Comparison of ENCODE assay signal across 16 mouse cellular contexts in the genomic region with DNA sequence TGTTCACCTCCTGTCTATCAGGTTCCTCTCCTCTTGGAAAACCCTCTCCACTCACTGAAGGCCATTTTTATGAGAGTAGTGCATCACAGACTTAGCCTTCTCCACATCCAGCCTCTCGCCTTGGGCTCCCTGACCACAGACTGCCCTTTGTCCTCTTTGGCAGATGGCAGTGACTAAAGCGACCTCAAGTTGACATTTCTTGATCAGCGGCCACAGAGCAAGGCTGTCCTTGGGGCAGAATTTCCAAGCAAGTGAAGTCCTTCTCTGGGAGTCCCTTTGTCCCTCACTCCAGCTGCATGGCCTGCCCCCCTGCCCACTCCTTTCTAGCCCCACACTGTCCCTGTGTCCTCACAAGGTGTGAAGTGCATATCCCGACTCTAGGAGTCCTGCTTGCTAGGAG. TPM values are rescaled to one million over a fixed set of nuclear protein-coding genes. Genes with fewer than 3 reads are reported as not detected.
A peak's percentile ranks its signal among the peaks of the same experiment; 100 is the strongest.
DNase-seq lines count a peak whose midpoint lies in the region; ATAC-seq lines count a peak whose summit lies in the region.
"Had no signal": no experiment of that assay in that cellular context is flagged by ENCODE, and none has a peak within 500 bp of the region (broad histone marks: within the 10 kb centered on the region; RNA-seq: fewer than 3 reads in every experiment).

No protein-coding gene starts in this region.

- H3K27ac ChIP-seq in kidney, embryonic 15.5 days, result no peak overlapping the region; the same call in 1 of the 2 replicates
- peak overlapping the region; percentile 12; the same call in 1 of the 2 replicates for H3K27ac ChIP-seq in stomach, embryonic 16.5 days (ENCODE audit: low read length)
- H3K27ac ChIP-seq: embryonic facial prominence, embryonic 13.5 days; limb, embryonic 15.5 days had no signal

- no peaks in the 10 kb centered on the region for H3K27me3 ChIP-seq in kidney, embryonic 15.5 days
- H3K27me3 ChIP-seq in stomach, embryonic 16.5 days (ENCODE audit: control insufficient read depth, insufficient read depth, low read length), result no peaks in the 10 kb centered on the region

- no peaks in the 10 kb centered on the region for H3K36me3 ChIP-seq in kidney, embryonic 15.5 days
- H3K36me3 ChIP-seq in stomach, embryonic 16.5 days (ENCODE audit: control insufficient read depth, insufficient read depth, low read length), result no peaks in the 10 kb centered on the region
- H3K36me3 ChIP-seq: embryonic facial prominence, embryonic 13.5 days; limb, embryonic 15.5 days had no signal

- 62% methylated on average over 4 of the region's 4 CpGs for WGBS in kidney, embryonic 15.5 days
- WGBS in stomach, embryonic 16.5 days, result 73% methylated on average over 4 of the region's 4 CpGs

- H3K9ac ChIP-seq in kidney, embryonic 15.5 days, result no peak overlapping the region
- no peak overlapping the region for H3K9ac ChIP-seq in stomach, embryonic 16.5 days (ENCODE audit: low read length)
- H3K9ac ChIP-seq: embryonic facial prominence, embryonic 13.5 days; forebrain, postnatal 0 days; limb, embryonic 15.5 days had no signal

- ATAC-seq in kidney, embryonic 15.5 days (replicated peaks; ENCODE audit: low FRiP score), result no peak
- no peak for ATAC-seq in stomach, embryonic 16.5 days (ENCODE audit: insufficient read depth, low FRiP score)
- no peak for ATAC-seq in inflammation-experienced regulatory T-cells, adult 6 months
- ATAC-seq: forebrain, postnatal 0 days had no signal

- H3K4me3 ChIP-seq in kidney, embryonic 15.5 days (replicated peaks), result no peak overlapping the region
- H3K4me3 ChIP-seq in stomach, embryonic 16.5 days (replicated peaks; ENCODE audit: low read length), result no peak overlapping the region
- H3K4me3 ChIP-seq: embryonic facial prominence, embryonic 13.5 days; limb, embryonic 15.5 days had no signal

- peaks cover 40% of the 10 kb centered on the region for H3K4me1 ChIP-seq in kidney, embryonic 15.5 days
- peaks cover 12% of the 10 kb centered on the region for H3K4me1 ChIP-seq in stomach, embryonic 16.5 days (ENCODE audit: control insufficient read depth, insufficient read depth, low read length)

- no peak overlapping the region for H3K4me2 ChIP-seq in kidney, embryonic 15.5 days
- H3K4me2 ChIP-seq in stomach, embryonic 16.5 days (ENCODE audit: low read depth, low read length), result no peak overlapping the region
- H3K4me2 ChIP-seq: embryonic facial prominence, embryonic 13.5 days; limb, embryonic 15.5 days had no signal

- DNase-seq in kidney, postnatal 10 days, result peak; percentile 24
- peak; percentile 66 for DNase-seq in Muller cell, postnatal 12 days (ENCODE audit: inconsistent ontology term)
- peak; percentile 73 for DNase-seq in adrenal gland, postnatal 10 days
- no peak for DNase-seq in thymus, postnatal 4 days
- DNase-seq: cerebellum, postnatal 36 days; heart, adult 18-20 months; kidney, postnatal 14 days; lung, adult 18-20 months; lung, postnatal 36 days; thymus, adult 18-20 months had no signal

- H3K9me3 ChIP-seq in kidney, embryonic 15.5 days (replicated peaks), result no peaks in the 10 kb centered on the region
- no peaks in the 10 kb centered on the region for H3K9me3 ChIP-seq in stomach, embryonic 16.5 days (replicated peaks; ENCODE audit: control insufficient read depth, low read length)
- H3K9me3 ChIP-seq: embryonic facial prominence, embryonic 13.5 days; limb, embryonic 15.5 days had no signal

RNA-seq across cellular contexts. Expression of a gene that starts 40.7 kb away (rescaled TPM):
- polyA plus RNA-seq in kidney, embryonic 15.5 days (2015; fragmentation: Nextera tagmentation; extraction: Ambion mirVana), result 27.5 and 27.8 TPM in 2 replicates
- 10 to 100 TPM; 53.1 to 58.5 TPM for total RNA-seq in adrenal gland, postnatal 10 days (2021)
- 33.4 and 39.9 TPM in 2 replicates for polyA plus RNA-seq in stomach, embryonic 16.5 days (2015; fragmentation: Nextera tagmentation; extraction: Ambion mirVana)
- 1 to 10 TPM; 3.1 to 5.0 (median 4.8) TPM for polyA plus RNA-seq in inflammation-experienced regulatory T-cells, adult 6 months (2017; shearing (Covaris generic))
